Mouse (Mus musculus): ENCODE measurements around the gene Nt5c2. TPM values are rescaled to one million over a fixed set of nuclear protein-coding genes. Genes with fewer than 3 reads are reported as not detected.
A peak's percentile ranks its signal among the peaks of the same experiment; 100 is the strongest.

Nt5c2 gene
- polyA plus RNA-seq, 1 experiment from 2014 or later = 68.4 TPM

DNA sequence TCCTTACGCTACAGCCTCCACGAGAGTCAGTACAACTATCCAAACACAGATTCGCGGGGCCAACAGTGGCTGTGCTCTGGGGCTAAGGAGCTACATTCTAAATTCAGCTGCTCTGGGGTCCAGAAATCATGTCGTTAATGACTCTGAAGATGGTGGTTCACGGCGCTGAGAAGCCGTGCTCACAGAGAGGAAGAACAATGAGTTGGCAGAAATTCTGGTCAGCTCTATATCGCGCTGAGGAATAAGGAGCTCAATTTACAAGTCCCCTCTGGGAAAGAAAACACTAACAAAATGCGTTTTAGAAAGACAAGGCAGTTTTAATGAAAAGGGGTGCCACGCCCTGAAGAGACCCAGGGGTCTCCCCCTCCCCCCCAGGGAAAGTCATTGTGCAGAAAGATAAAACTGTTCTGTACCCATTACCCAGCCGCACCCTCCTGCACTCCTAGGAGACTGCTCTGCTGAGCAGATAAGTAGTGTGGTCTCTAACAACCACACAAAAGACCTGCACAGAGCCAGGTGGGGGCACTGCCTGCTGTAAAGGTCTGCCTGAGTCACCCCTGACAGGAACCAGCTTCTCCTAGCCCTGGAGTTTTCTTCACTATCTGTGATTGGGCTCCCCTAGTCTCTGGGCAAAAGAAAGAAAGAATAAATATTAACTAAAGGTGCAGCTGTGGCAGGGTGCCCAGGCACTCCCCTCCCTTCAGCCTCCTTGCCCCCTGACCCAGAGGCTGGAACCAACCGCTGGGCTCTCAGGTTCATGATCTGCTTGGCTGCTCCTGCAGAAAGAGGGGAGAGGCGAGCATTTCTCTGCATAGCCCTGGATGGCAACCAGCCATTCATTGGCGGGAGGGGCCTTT lies 26.5 kb downstream of the Nt5c2 start:
- Histone ChIP-seq H3K4me3 (replicated peaks; ENCODE audit: low read depth, low read length) (no peak overlapping the region), H3K27me3 (ENCODE audit: insufficient read depth, low read length) (no peaks in the 10 kb centered on the region), H3K4me1 (replicated peaks; ENCODE audit: insufficient read depth, low read length) (peaks cover 14% of the 10 kb centered on the region; the same call in 1 of the 2 replicates), H3K4me2 (ENCODE audit: low read length) (peak overlapping the region; percentile 10; the same call in 1 of the 2 replicates), H3K27ac (peak overlapping the region; percentile 78), H3K9ac (ENCODE audit: low read depth, low read length) (0 out of 2 replicates have a peak overlapping the region, but pooled peaks have one; percentile 9), H3K9me3 (replicated peaks; ENCODE audit: low read length) (no peaks in the 10 kb centered on the region), H3K36me3 (ENCODE audit: insufficient read depth, low read length) (no peaks in the 10 kb centered on the region)
- DNase-seq (ENCODE audit: low spot score) (peak; percentile 80), ATAC-seq (replicated peaks; ENCODE audit: low FRiP score, low read depth) (peak; percentile 92)
- WGBS = 32% methylated on average over 16 of the region's 16 CpGs
- TF ChIP-seq CTCF (IDR thresholded peaks at IDR 0.05; ENCODE audit: low read depth) = peak; percentile 13; the same call in 1 of the 2 replicates

DNA sequence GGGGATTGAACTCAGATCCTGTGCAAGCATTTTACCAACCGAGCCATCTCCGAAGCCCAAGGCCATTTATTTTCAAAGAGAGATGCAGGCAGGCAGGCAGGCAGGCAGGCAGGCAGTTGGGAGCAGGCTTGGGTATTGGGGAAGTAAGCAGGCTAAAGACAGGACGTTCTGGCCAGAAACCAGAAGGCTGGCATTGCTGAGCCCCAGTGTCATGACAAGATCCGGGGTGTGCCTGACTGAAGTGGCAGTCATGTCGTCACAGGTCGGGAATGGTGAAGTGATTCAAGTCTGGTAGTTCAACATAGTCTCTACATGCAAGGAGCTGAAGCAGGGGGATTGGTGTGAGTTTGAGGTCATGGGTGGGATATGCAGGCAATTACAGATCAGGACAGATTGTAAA lies 27.3 kb downstream of the Nt5c2 start:
- no peak overlapping the region for H3K9ac ChIP-seq (ENCODE audit: low read depth, low read length)
- no peak overlapping the region for H3K4me3 ChIP-seq (replicated peaks; ENCODE audit: low read depth, low read length)
- no peak overlapping the region for H3K4me2 ChIP-seq (ENCODE audit: low read length)
- no peak for DNase-seq (ENCODE audit: low spot score)
- ATAC-seq (replicated peaks; ENCODE audit: low FRiP score, low read depth) = no peak
- peak overlapping the region; percentile 78 for H3K27ac ChIP-seq
- H3K9me3 ChIP-seq (replicated peaks; ENCODE audit: low read length) = no peaks in the 10 kb centered on the region
- H3K27me3 ChIP-seq (ENCODE audit: insufficient read depth, low read length) = no peaks in the 10 kb centered on the region
- peaks cover 14% of the 10 kb centered on the region; the same call in 1 of the 2 replicates for H3K4me1 ChIP-seq (replicated peaks; ENCODE audit: insufficient read depth, low read length)
- no peaks in the 10 kb centered on the region for H3K36me3 ChIP-seq (ENCODE audit: insufficient read depth, low read length)
- TF ChIP-seq CTCF (IDR thresholded peaks at IDR 0.05; ENCODE audit: low read depth) = no peak
- 72% methylated on average over 6 of the region's 6 CpGs for WGBS

DNA sequence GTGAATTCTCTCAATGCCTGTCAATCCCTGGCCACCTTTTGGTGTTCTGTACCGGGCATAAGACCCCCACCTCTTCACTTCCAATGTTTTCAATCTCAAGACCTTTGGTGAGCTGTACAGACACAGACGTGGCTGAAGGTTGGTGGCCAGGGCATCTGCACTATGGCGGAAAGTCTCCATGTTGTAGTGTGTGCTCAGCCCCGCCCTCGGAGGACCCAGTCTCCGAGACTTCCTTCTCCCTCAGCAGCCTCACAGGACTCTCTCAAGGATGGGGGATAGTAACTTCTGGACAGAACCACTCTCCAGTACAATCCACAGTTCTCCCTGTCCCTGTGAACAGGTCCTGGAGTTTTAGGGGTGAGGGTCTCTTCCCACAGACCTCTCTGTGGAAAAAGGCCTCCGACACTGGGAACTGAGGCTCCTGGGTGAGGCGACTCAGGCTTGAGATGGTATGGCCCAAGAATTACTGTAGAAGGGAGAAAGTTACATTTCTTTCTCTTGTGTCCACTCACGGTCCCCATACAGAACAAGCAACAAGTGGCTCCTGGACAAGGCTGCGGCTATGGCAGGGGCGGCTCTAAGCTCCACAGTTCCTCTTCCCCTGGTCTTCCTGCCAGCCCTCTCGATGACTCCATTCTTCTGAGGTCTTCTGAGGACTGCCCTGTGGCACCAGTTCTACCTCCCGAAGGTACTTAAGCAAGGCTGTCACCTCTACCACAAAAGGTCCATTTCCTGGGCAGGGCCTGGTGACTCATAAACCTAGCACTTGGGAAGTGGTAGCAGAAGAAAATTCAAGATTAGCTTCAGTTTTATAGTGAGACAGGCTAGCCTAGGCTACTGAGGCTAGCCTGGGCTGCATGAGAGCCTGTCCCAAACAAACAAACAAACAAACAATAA lies 30.0 kb downstream of the Nt5c2 start:
- Histone ChIP-seq H3K36me3 (ENCODE audit: insufficient read depth, low read length) (no peaks in the 10 kb centered on the region), H3K27ac (0 out of 2 replicates have a peak overlapping the region, but pooled peaks have one; percentile 31), H3K9ac (ENCODE audit: low read depth, low read length) (no peak overlapping the region), H3K4me1 (replicated peaks; ENCODE audit: insufficient read depth, low read length) (peaks cover 13% of the 10 kb centered on the region; the same call in 1 of the 2 replicates), H3K9me3 (replicated peaks; ENCODE audit: low read length) (no peaks in the 10 kb centered on the region), H3K4me2 (ENCODE audit: low read length) (no peak overlapping the region), H3K27me3 (ENCODE audit: insufficient read depth, low read length) (no peaks in the 10 kb centered on the region), H3K4me3 (replicated peaks; ENCODE audit: low read depth, low read length) (no peak overlapping the region)
- ATAC-seq (replicated peaks; ENCODE audit: low FRiP score, low read depth) (no peak), DNase-seq (ENCODE audit: low spot score) (no peak)
- WGBS = 77% methylated on average over 13 of the region's 13 CpGs
- TF ChIP-seq CTCF (IDR thresholded peaks at IDR 0.05; ENCODE audit: low read depth) = no peak

- WGBS = 33% methylated on average over 11 of the region's 11 CpGs
- no peaks in the 10 kb centered on the region for H3K27me3 ChIP-seq (ENCODE audit: insufficient read depth, low read length)
- H3K9me3 ChIP-seq (replicated peaks; ENCODE audit: low read length) = no peaks in the 10 kb centered on the region
- peaks cover 8% of the 10 kb centered on the region; the same call in 1 of the 2 replicates for H3K4me1 ChIP-seq (replicated peaks; ENCODE audit: insufficient read depth, low read length)
- H3K9ac ChIP-seq (ENCODE audit: low read depth, low read length) = no peak overlapping the region
- no peak overlapping the region for H3K4me3 ChIP-seq (replicated peaks; ENCODE audit: low read depth, low read length)
- no peak for TF ChIP-seq CTCF (IDR thresholded peaks at IDR 0.05; ENCODE audit: low read depth)
- peak overlapping the region; percentile 27; the same call in 1 of the 2 replicates for H3K4me2 ChIP-seq (ENCODE audit: low read length)
- peak overlapping the region; percentile 82 for H3K27ac ChIP-seq
- ATAC-seq (replicated peaks; ENCODE audit: low FRiP score, low read depth) (no peak), DNase-seq (ENCODE audit: low spot score) (peak; percentile 30)
- no peaks in the 10 kb centered on the region for H3K36me3 ChIP-seq (ENCODE audit: insufficient read depth, low read length)
Observed at GRCm38 (mm10) chr19:46983966-46984380, 31.0 kb downstream of the Nt5c2 start.

GRCm38 (mm10) chr19:46983352-46983965 lies 31.5 kb downstream of the Nt5c2 start:
- Histone ChIP-seq H3K9ac (ENCODE audit: low read depth, low read length) (no peak overlapping the region), H3K27me3 (ENCODE audit: insufficient read depth, low read length) (no peaks in the 10 kb centered on the region), H3K4me1 (replicated peaks; ENCODE audit: insufficient read depth, low read length) (peaks cover 8% of the 10 kb centered on the region; the same call in 1 of the 2 replicates), H3K9me3 (replicated peaks; ENCODE audit: low read length) (no peaks in the 10 kb centered on the region), H3K4me3 (replicated peaks; ENCODE audit: low read depth, low read length) (no peak overlapping the region), H3K36me3 (ENCODE audit: insufficient read depth, low read length) (no peaks in the 10 kb centered on the region), H3K4me2 (ENCODE audit: low read length) (no peak overlapping the region), H3K27ac (peak overlapping the region; percentile 82)
- WGBS = 26% methylated on average over 14 of the region's 14 CpGs
- ATAC-seq (replicated peaks; ENCODE audit: low FRiP score, low read depth) = no peak
- peak; percentile 44 for DNase-seq (ENCODE audit: low spot score)
- TF ChIP-seq CTCF (IDR thresholded peaks at IDR 0.05; ENCODE audit: low read depth) = no peak

Data from kidney, postnatal 0 days (tissue).